Mouse (Mus musculus) kidney, embryonic 14.5 days (tissue): ENCODE measurements around the gene Mroh7. TPM values are rescaled to one million over a fixed set of nuclear protein-coding genes. Genes with fewer than 3 reads are reported as not detected.

Source experiments
- ATAC-seq: fragments of 200-750 bp; cut with Nextera tagmentation; 2 replicates; pipeline ENCODE4 v1.8.0; 2017; ENCODE audit warnings: moderate number of reproducible peaks, mild to moderate bottlenecking, moderate TSS enrichment, moderate library complexity; ENCODE audit not compliant: low FRiP score, low TSS enrichment
- H3K27ac ChIP-seq: fragments of 300-500 bp; sonication (generic); 2 replicates; pipeline ENCODE4 v1.5.1; 2014; ENCODE audit warnings: low read depth, mild to moderate bottlenecking, low read length, moderate library complexity, mixed read lengths
- H3K27me3 ChIP-seq: fragments of 300-500 bp; sonication (generic); 2 replicates; pipeline ENCODE4 v1.6.1; 2014; ENCODE audit warnings: mild to moderate bottlenecking, low read length; ENCODE audit not compliant: control insufficient read depth, insufficient read depth
- H3K36me3 ChIP-seq: fragments of 300-500 bp; sonication (generic); 2 replicates; pipeline ENCODE4 v1.6.1; 2014; ENCODE audit warnings: low read length, mixed read lengths; ENCODE audit not compliant: control insufficient read depth, insufficient read depth
- H3K4me1 ChIP-seq: fragments of 300-500 bp; sonication (generic); 2 replicates; pipeline ENCODE4 v1.6.1; 2014; ENCODE audit warnings: low read length, mixed read lengths; ENCODE audit not compliant: control insufficient read depth, insufficient read depth
- H3K4me2 ChIP-seq: fragments of 300-500 bp; sonication (generic); replicated peaks from 2 replicates; pipeline ENCODE4 v1.6.1; 2014; ENCODE audit warnings: low read depth, mild to moderate bottlenecking, low read length
- H3K4me3 ChIP-seq: fragments of 300-500 bp; sonication (generic); 2 replicates; pipeline ENCODE4 v1.5.1; 2014; ENCODE audit warnings: mild to moderate bottlenecking, low read length
- H3K9ac ChIP-seq: fragments of 300-500 bp; sonication (generic); 2 replicates; pipeline ENCODE4 v1.6.1; 2014; ENCODE audit warnings: low read depth, mild to moderate bottlenecking, low read length, moderate library complexity
- H3K9me3 ChIP-seq: fragments of 300-500 bp; sonication (generic); 2 replicates; pipeline ENCODE4 v1.6.1; 2016; ENCODE audit warnings: low read length; ENCODE audit not compliant: control insufficient read depth
- WGBS: fragments of 180-500 bp; shearing (Covaris S2); extraction: QIAGEN DNeasy Blood & Tissue Kit; methylation state at CpG from one replicate; pipeline ENCODE4 v1.1.7; 2014; 5-methylcytosine and 5-hydroxymethylcytosine counted together
- polyA plus RNA-seq: library from polyadenylated mRNA; unstranded; fragments of >200 nt; fragmentation: Nextera tagmentation; extraction: Ambion mirVana; gene quantifications from 2 replicates; pipeline ENCODE4 v1.2.1, GENCODE M21; 2014

The Mroh7 gene
- polyA plus RNA-seq, 1 experiment from 2014 or later: 0.47 TPM

GRCm38 (mm10) chr4:106679152-106679551 lies 51.6 kb downstream of the Mroh7 start:
- Histone ChIP-seq H3K4me3 (no peak overlapping the region), H3K4me1 (peaks cover 4% of the 10 kb centered on the region), H3K27ac (no peak overlapping the region), H3K27me3 (no peaks in the 10 kb centered on the region), H3K36me3 (peaks cover 25% of the 10 kb centered on the region), H3K9me3 (no peaks in the 10 kb centered on the region), H3K9ac (no peak overlapping the region), H3K4me2 (no peak overlapping the region)
- peak; percentile 44 for ATAC-seq
- 40% methylated on average over 3 of the region's 3 CpGs for WGBS

- Histone ChIP-seq H3K9ac (peak within 1 kb of the TSS; percentile 68), H3K4me2 (peak within 1 kb of the TSS; percentile 57), H3K27ac (no peak within 1 kb of the TSS), H3K9me3 (no peaks in the 10 kb centered on the region), H3K36me3 (peaks cover 30% of the 10 kb centered on the region), H3K4me3 (peak within 1 kb of the TSS; percentile 76), H3K4me1 (peaks cover 4% of the 10 kb centered on the region), H3K27me3 (no peaks in the 10 kb centered on the region)
- whole genome bisulfite sequencing: under 1% methylated on average over 43 of the region's 43 CpGs
- ATAC-seq: peak; percentile 97
Observed at GRCm38 (mm10) chr4:106678442-106679118, 52.1 kb downstream of the Mroh7 start, which contains the start of gene Ttc4. Gene Ttc4 (minus strand): TSS chr4:106678944.

DNA sequence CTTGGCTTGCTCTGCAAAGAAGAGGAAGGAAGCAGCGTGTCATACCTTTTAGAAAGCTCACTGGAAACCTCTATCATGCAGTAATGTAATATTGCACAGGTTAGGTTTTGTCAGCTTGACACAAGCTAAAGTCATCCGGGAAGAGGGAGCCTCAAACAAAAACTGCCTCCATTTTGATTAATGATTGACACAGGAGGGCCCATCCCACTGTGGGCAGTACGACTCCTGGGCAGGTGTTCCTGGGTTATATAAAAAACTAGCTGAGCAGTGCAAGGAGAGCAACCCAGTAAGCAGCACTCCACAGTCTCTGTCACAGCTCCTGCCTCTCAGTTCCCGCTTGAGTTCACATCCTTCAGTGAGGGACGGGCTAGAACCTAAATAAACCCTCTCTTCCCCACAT lies 54.0 kb downstream of the Mroh7 start:
- H3K4me3 ChIP-seq: no peak overlapping the region
- 84% methylated on average over 5 of the region's 5 CpGs for WGBS
- H3K9me3 ChIP-seq: no peaks in the 10 kb centered on the region
- H3K36me3 ChIP-seq: peaks cover 47% of the 10 kb centered on the region
- no peaks in the 10 kb centered on the region for H3K27me3 ChIP-seq
- ATAC-seq: no peak
- no peak overlapping the region for H3K9ac ChIP-seq
- H3K4me2 ChIP-seq: no peak overlapping the region
- H3K27ac ChIP-seq: no peak overlapping the region
- peaks cover 4% of the 10 kb centered on the region for H3K4me1 ChIP-seq

DNA sequence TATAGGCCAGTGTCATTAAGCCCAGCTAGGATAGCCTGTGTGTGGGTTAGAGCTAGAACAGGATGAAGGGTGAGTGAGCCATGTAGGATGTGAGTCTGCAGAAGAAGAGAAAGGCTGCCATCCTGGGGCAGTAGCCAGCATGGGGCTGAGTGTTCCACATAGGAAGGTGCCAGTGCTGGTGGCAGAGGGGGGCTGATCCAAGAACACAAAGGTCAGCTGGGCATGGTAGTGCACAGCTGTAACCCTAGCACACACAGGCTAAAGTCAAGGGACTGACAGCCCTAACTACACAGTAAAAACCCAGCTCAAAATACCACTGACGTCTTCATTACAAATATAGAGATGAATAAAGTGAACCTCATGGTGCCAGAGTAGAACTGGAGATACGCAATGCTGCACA lies 64.2 kb downstream of the Mroh7 start:
- H3K9ac ChIP-seq: no peak overlapping the region
- peaks cover 98% of the 10 kb centered on the region for H3K36me3 ChIP-seq
- H3K27ac ChIP-seq: no peak overlapping the region
- no peaks in the 10 kb centered on the region for H3K4me1 ChIP-seq
- no peak overlapping the region for H3K4me3 ChIP-seq
- H3K9me3 ChIP-seq: no peaks in the 10 kb centered on the region
- no peaks in the 10 kb centered on the region for H3K27me3 ChIP-seq
- H3K4me2 ChIP-seq: no peak overlapping the region
- whole genome bisulfite sequencing: 92% methylated on average over 2 of the region's 2 CpGs
- ATAC-seq: no peak

GRCm38 (mm10) chr4:106665673-106666072 lies 65.1 kb downstream of the Mroh7 start:
- no peaks in the 10 kb centered on the region for H3K27me3 ChIP-seq
- no peak for ATAC-seq
- no peak overlapping the region for H3K4me3 ChIP-seq
- H3K4me1 ChIP-seq: no peaks in the 10 kb centered on the region
- no peaks in the 10 kb centered on the region for H3K9me3 ChIP-seq
- H3K36me3 ChIP-seq: peaks cover 93% of the 10 kb centered on the region
- H3K9ac ChIP-seq: no peak overlapping the region
- 76% methylated on average over 10 of the region's 10 CpGs for WGBS
- H3K27ac ChIP-seq: no peak overlapping the region
- H3K4me2 ChIP-seq: no peak overlapping the region

DNA sequence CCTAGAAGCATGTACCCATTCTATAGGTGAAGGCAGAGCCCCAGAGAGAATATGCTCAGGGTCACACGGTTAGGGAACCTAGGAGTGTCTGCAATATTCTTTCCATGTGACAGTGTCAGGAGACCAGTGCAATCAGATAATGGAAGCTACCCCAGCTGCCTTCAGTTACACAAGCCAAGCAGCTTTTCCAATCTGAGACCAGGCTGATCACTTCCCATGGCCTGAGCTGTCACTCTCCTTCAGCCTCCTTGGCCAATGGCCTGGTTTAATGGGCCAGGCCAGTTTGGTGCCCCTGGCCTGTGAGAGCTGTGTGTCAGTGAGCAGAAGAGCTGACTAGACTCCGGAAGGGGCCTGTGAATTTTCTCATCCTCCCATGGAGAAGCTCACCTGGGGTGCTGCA lies 65.5 kb downstream of the Mroh7 start:
- Histone ChIP-seq H3K4me3 (no peak overlapping the region), H3K27me3 (no peaks in the 10 kb centered on the region), H3K4me1 (no peaks in the 10 kb centered on the region), H3K27ac (no peak overlapping the region), H3K4me2 (no peak overlapping the region), H3K9ac (no peak overlapping the region), H3K36me3 (peaks cover 92% of the 10 kb centered on the region), H3K9me3 (no peaks in the 10 kb centered on the region)
- ATAC-seq: no peak
- 94% methylated on average over 2 of the region's 2 CpGs for WGBS

DNA sequence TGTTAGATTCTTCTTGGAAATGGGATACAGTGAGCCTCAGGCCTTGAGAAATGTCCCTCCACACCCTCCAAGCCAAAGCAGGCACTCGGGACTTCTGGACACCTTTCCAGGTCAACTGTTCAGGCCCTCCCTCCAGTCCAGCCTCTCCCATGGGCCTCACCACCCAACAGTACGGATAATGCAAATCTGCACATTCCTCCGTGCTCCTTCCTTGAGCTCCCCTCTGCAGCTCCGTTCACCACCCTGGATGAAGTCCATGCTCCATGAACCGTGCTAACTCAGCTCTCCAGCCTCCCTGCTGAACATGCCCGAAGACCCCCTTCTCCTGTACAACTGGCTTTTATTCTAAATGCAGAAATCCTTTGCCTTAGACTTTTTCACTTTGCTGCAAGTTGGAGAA lies 66.0 kb downstream of the Mroh7 start:
- no peak overlapping the region for H3K27ac ChIP-seq
- H3K36me3 ChIP-seq: peaks cover 92% of the 10 kb centered on the region
- H3K4me1 ChIP-seq: no peaks in the 10 kb centered on the region
- no peak overlapping the region for H3K4me3 ChIP-seq
- H3K27me3 ChIP-seq: no peaks in the 10 kb centered on the region
- 88% methylated on average over 6 of the region's 6 CpGs for WGBS
- no peak for ATAC-seq
- H3K9me3 ChIP-seq: no peaks in the 10 kb centered on the region
- no peak overlapping the region for H3K9ac ChIP-seq
- H3K4me2 ChIP-seq: no peak overlapping the region

GRCm38 (mm10) chr4:106663956-106664470 lies 66.7 kb downstream of the Mroh7 start:
- no peak overlapping the region for H3K9ac ChIP-seq
- H3K4me2 ChIP-seq: no peak overlapping the region
- H3K4me3 ChIP-seq: no peak overlapping the region
- WGBS: 87% methylated on average over 5 of the region's 5 CpGs
- H3K27ac ChIP-seq: no peak overlapping the region
- no peaks in the 10 kb centered on the region for H3K9me3 ChIP-seq
- peaks cover 90% of the 10 kb centered on the region for H3K36me3 ChIP-seq
- H3K4me1 ChIP-seq: no peaks in the 10 kb centered on the region
- no peak for ATAC-seq
- H3K27me3 ChIP-seq: no peaks in the 10 kb centered on the region

DNA sequence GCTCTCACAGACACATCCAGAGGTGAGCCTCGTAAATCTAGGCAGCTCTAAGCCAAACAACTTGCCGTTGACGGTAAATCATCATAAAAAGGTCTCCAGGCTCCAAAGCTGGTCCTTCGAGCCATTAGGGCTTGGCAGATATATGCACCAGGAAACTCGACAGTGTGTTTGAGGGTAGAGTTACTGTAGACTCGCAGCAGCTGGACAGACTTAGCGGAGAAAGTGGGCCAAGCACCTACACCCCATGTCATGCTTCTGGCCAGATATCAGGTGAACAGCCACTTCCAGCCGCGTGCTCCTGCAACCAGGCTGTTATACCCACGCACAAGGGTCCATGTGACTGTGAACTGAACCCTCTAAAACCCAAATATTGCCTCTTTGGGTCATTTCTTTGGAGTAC lies 75.0 kb downstream of the Mroh7 start:
- Histone ChIP-seq H3K27me3 (no peaks in the 10 kb centered on the region), H3K36me3 (peaks cover 40% of the 10 kb centered on the region)
- ATAC-seq: no peak; the same call in 1 of the 2 replicates

More for the DNA sequence above, 75.0 kb downstream of the Mroh7 start:
- H3K4me3 ChIP-seq: no peak overlapping the region
- H3K9me3 ChIP-seq: no peaks in the 10 kb centered on the region
- no peak overlapping the region for H3K4me2 ChIP-seq
- WGBS: 28% methylated on average over 10 of the region's 10 CpGs
- H3K4me1 ChIP-seq: peaks cover 21% of the 10 kb centered on the region
- no peak overlapping the region for H3K27ac ChIP-seq
- H3K9ac ChIP-seq: no peak overlapping the region
